In genomic region chr5:33651017-33651416, GRCm38 (mm10) we compare ENCODE assay signal across 1 mouse cellular context.
TF ChIP-seq lines count a peak whose summit lies in the region.

No protein-coding gene starts in this region.

TF ChIP-seq in ES-E14, 5 proteins besides CTCF, POLR2A, EP300 and RAD21 (continued from another document):
- TF ChIP-seq HCFC1 (IDR thresholded peaks at IDR 0.05; ENCODE audit: borderline replicate concordance, insufficient read depth, low read length) = no peak
- TF ChIP-seq ZC3H11A (IDR thresholded peaks at IDR 0.05; ENCODE audit: borderline replicate concordance, low read depth, low read length) = no peak
- TF ChIP-seq ZNF384 (IDR thresholded peaks at IDR 0.05; ENCODE audit: low read depth, low read length) = no peak
TF ChIP-seq in ES-E14: peak in this region for 0.
